Comparison of ENCODE assay signal across 10 mouse cellular contexts in the genomic region with DNA sequence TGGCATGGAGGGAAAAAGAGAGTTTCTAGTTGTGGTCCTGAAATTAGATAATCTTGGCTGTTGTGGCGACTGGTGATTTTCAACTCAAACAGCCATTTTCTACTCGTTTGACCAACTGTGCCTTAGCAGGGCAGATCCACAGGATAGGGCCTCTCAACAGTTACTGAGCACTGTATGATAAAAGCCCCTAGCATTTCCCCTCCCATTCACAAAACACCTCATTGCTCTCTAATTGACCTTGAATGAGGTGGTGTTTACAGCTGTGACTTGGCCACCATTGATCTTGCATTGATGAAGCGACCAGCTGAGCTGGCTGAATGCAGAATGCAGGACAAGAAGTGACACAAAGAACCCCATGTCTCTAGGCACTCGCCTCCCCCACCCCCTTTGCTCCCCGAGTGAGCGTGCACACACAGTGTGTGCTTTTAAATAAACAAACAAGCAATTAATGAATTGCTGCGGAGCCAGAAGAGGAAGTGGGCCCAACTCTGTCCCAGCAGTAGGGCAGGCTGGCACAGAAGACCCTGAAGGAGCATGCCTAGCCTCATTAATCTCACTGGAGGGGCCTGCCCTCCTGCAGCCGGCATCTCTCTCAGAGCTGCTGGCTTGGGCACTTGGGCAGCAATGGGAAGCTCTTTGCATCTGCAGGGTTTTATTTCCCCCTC. TPM values are rescaled to one million over a fixed set of nuclear protein-coding genes. Genes with fewer than 3 reads are reported as not detected.
DNase-seq lines count a peak whose midpoint lies in the region; ATAC-seq and TF ChIP-seq lines count a peak whose summit lies in the region.
"Had no signal": no experiment of that assay in that cellular context is flagged by ENCODE, and none has a peak within 500 bp of the region (broad histone marks: within the 10 kb centered on the region; RNA-seq: fewer than 3 reads in every experiment).

No protein-coding gene starts in this region.

- TF ChIP-seq CTCF in lung, adult 2 months (IDR thresholded peaks at IDR 0.05; ENCODE audit: insufficient read depth, low read length), result no peak

- H3K27ac ChIP-seq in forebrain, embryonic 15.5 days (replicated peaks), result no peak overlapping the region
- H3K27ac ChIP-seq in intestine, embryonic 16.5 days (ENCODE audit: low read length), result no peak overlapping the region
- H3K27ac ChIP-seq: left cerebral cortex, adult 2 months had no signal

- H3K36me3 ChIP-seq in forebrain, embryonic 15.5 days, result no peaks in the 10 kb centered on the region
- H3K36me3 ChIP-seq in intestine, embryonic 16.5 days (ENCODE audit: control insufficient read depth, insufficient read depth, low read length), result no peaks in the 10 kb centered on the region

- H3K4me1 ChIP-seq in forebrain, embryonic 15.5 days, result peaks cover 14% of the 10 kb centered on the region
- H3K4me1 ChIP-seq in intestine, embryonic 16.5 days (ENCODE audit: control insufficient read depth, insufficient read depth, low read length), result peaks cover 5% of the 10 kb centered on the region; the same call in 1 of the 2 replicates
- H3K4me1 ChIP-seq in lung, adult 2 months (ENCODE audit: control insufficient read depth, insufficient read depth, low read length), result no peaks in the 10 kb centered on the region

- no peak overlapping the region for H3K9ac ChIP-seq in forebrain, embryonic 15.5 days (replicated peaks)
- H3K9ac ChIP-seq in intestine, embryonic 16.5 days (ENCODE audit: low read depth, low read length), result no peak overlapping the region

- no peaks in the 10 kb centered on the region for H3K9me3 ChIP-seq in forebrain, embryonic 15.5 days
- no peaks in the 10 kb centered on the region for H3K9me3 ChIP-seq in intestine, embryonic 16.5 days (ENCODE audit: control insufficient read depth, low read length)

- DNase-seq in left cerebral cortex, adult 9 months (ENCODE audit: low spot score in 2 of 2), result peak; percentile 35 to 36
- no peak for DNase-seq in left cerebral cortex, adult 11 months (ENCODE audit: low spot score)
- DNase-seq in layer of hippocampus, adult 8-10 months (ENCODE audit: low spot score in 2 of 2), result peak; percentile 60 to 76
- DNase-seq in right cerebral cortex, postnatal 10 days (ENCODE audit: low spot score in 2 of 2), result peak; percentile 82 to 87
- no peak for DNase-seq in gastrocnemius, postnatal 25 days
- no peak for DNase-seq in lung, adult 2 months
- DNase-seq: heart, postnatal 36 days had no signal

- H3K27me3 ChIP-seq in forebrain, embryonic 15.5 days, result peaks cover 7% of the 10 kb centered on the region; the same call in 1 of the 2 replicates
- no peaks in the 10 kb centered on the region for H3K27me3 ChIP-seq in intestine, embryonic 16.5 days (replicated peaks; ENCODE audit: control insufficient read depth, insufficient read depth, low read length)

- ATAC-seq in forebrain, embryonic 15.5 days (replicated peaks), result peak; percentile 84
- ATAC-seq in intestine, embryonic 16.5 days, result no peak

- no peak overlapping the region for H3K4me2 ChIP-seq in forebrain, embryonic 15.5 days (replicated peaks)
- H3K4me2 ChIP-seq in intestine, embryonic 16.5 days (ENCODE audit: low read depth, low read length), result no peak overlapping the region

- no peak overlapping the region for H3K4me3 ChIP-seq in forebrain, embryonic 15.5 days
- no peak overlapping the region for H3K4me3 ChIP-seq in intestine, embryonic 16.5 days (ENCODE audit: low read length)
- H3K4me3 ChIP-seq in lung, adult 2 months (replicated peaks; ENCODE audit: extremely low read depth, low read depth, low read length), result no peak overlapping the region
- H3K4me3 ChIP-seq: left cerebral cortex, adult 2 months had no signal

- TF ChIP-seq POLR2A in lung, adult 2 months (IDR thresholded peaks at IDR 0.05; ENCODE audit: borderline replicate concordance, extremely low read depth, low read depth, low read length), result no peak

- 9% methylated on average over 8 of the region's 8 CpGs for WGBS in forebrain, embryonic 15.5 days
- 35% methylated on average over 8 of the region's 8 CpGs for WGBS in intestine, embryonic 16.5 days
- 37% methylated on average over 8 of the region's 8 CpGs for WGBS in lung, adult 2 months

RNA-seq across cellular contexts. Expression of a gene that starts 48.3 kb away (rescaled TPM):
- polyA plus RNA-seq in forebrain, embryonic 15.5 days (2015; fragmentation: Nextera tagmentation; extraction: Ambion mirVana), result 8.7 and 9.2 TPM in 2 replicates
- 10 to 100 TPM; 44.8 to 51.3 (median 50.1) TPM for total RNA-seq in layer of hippocampus, adult 8-10 months (2022)
- total RNA-seq in gastrocnemius, postnatal 25 days (2021), result 10 to 100 TPM; 12.2 to 12.7 TPM
- polyA plus RNA-seq in intestine, embryonic 16.5 days (2015; fragmentation: Nextera tagmentation; extraction: Ambion mirVana), result 5.9 and 6.9 TPM in 2 replicates
- polyA plus RNA-seq in lung, adult 2 months (2012; rRNA removed), result 10.0 and 12.3 TPM in 2 replicates

Comparison
In these comparisons a context has a peak if more than half of its experiments do, and no peak if none do; other contexts are left out.
1. DNase-seq: peak in left cerebral cortex, adult 9 months (2 of 2), layer of hippocampus, adult 8-10 months (2 of 2) and right cerebral cortex, postnatal 10 days (2 of 2); none in left cerebral cortex, adult 11 months (single experiment), gastrocnemius, postnatal 25 days (single experiment) and lung, adult 2 months (single experiment).